Mouse (Mus musculus) thymus, adult 2 months (tissue): Measurements from ENCODE around the gene Atp5mpl. TPM values are rescaled to one million over a fixed set of nuclear protein-coding genes. Genes with fewer than 3 reads are reported as not detected.

Experiments used
- DNase-seq: peaks from one replicate; pipeline ENCODE4 v3.0.0; 2021
- H3K27ac ChIP-seq: fragments of 200-500 bp; 2 replicates; pipeline ENCODE4 v1.5.1; 2012; ENCODE audit warnings: low read length, control low read depth; ENCODE audit not compliant: control insufficient read depth, insufficient read depth
- H3K27me3 ChIP-seq: fragments of 200-500 bp; 2 replicates; pipeline ENCODE4 v1.6.1; 2012; ENCODE audit warnings: mild to moderate bottlenecking, low read length, moderate library complexity, mixed read lengths; ENCODE audit not compliant: control insufficient read depth, insufficient read depth
- H3K36me3 ChIP-seq: fragments of 200-500 bp; 2 replicates; pipeline ENCODE4 v1.6.1; 2012; ENCODE audit warnings: mild to moderate bottlenecking, low read length, moderate library complexity; ENCODE audit not compliant: control insufficient read depth, insufficient read depth
- H3K4me1 ChIP-seq: fragments of 200-500 bp; replicated peaks from 2 replicates; pipeline ENCODE4 v1.6.1; 2012; ENCODE audit warnings: low read length; ENCODE audit not compliant: control insufficient read depth, insufficient read depth
- H3K4me3 ChIP-seq: fragments of 200-500 bp; 2 replicates; pipeline ENCODE4 v1.5.1; 2012; ENCODE audit warnings: mild to moderate bottlenecking, low read length, control low read depth, moderate library complexity; ENCODE audit not compliant: control insufficient read depth, insufficient read depth
- CTCF ChIP-seq: fragments of 200-500 bp; IDR thresholded peaks from 2 replicates; pipeline ENCODE4 v1.5.1; 2012; ENCODE audit warnings: mild to moderate bottlenecking, control low read depth, low read length, moderate library complexity, borderline replicate concordance; ENCODE audit not compliant: control insufficient read depth, poor library complexity, insufficient read depth; ENCODE audit errors: extremely low read depth
- POLR2A ChIP-seq: fragments of 200-500 bp; IDR thresholded peaks from 2 replicates; pipeline ENCODE4 v1.6.1; 2012; ENCODE audit warnings: mild to moderate bottlenecking, low read length, control low read depth, moderate library complexity; ENCODE audit not compliant: control insufficient read depth, poor library complexity, insufficient read depth; ENCODE audit errors: extremely low read depth
- WGBS: fragments of 180-500 bp; shearing (Covaris S2); methylation state at CpG from one replicate; pipeline ENCODE4 v1.1.7; 2018; 5-methylcytosine and 5-hydroxymethylcytosine counted together
- polyA plus RNA-seq: library from polyadenylated mRNA; depleted of rRNA; stranded (reverse); fragments of >200 nt; gene quantifications from 2 replicates; pipeline ENCODE4 v1.2.3, GENCODE M21; 2012

The Atp5mpl gene
- polyA plus RNA-seq, 1 experiment, result 46.5 TPM

DNA sequence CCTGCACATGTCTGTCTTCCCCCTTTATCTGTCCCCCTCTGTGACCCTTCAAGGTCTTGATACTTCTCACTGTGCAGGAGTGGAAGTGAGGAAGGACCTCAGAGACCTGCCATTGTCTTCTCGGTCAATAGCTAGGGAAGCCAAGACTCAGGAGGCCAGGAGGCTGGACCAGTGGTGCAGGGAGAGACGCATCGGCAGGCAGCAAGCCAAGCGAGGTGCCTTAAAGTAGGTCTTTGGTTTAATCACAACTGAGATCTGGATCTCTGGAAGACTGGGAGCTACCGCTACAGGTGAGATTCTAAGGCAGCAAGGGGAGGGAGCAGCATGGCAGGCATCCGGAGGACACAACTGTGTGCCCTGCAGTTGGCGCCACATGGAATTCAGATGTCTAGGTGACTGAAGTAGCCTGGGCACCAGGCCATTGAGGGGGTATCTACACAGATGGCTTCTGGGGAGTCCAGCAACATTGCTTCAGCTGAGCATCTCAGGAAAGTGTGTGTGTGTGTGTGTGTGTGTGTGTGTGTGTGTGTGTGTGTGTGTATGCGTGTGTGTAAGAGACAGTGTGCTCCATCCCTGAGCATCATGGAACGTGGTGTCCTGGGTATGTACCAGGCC, 35.3 kb downstream of the Atp5mpl start:
- Histone ChIP-seq H3K4me3 (no peak overlapping the region), H3K27me3 (no peaks in the 10 kb centered on the region), H3K27ac (no peak overlapping the region), H3K36me3 (no peaks in the 10 kb centered on the region), H3K4me1 (peaks cover 7% of the 10 kb centered on the region; the same call in 1 of the 2 replicates)
- WGBS, result 97% methylated on average over 9 of the region's 9 CpGs
- no peak for DNase-seq
- TF ChIP-seq CTCF (no peak), POLR2A (no peak)

DNA sequence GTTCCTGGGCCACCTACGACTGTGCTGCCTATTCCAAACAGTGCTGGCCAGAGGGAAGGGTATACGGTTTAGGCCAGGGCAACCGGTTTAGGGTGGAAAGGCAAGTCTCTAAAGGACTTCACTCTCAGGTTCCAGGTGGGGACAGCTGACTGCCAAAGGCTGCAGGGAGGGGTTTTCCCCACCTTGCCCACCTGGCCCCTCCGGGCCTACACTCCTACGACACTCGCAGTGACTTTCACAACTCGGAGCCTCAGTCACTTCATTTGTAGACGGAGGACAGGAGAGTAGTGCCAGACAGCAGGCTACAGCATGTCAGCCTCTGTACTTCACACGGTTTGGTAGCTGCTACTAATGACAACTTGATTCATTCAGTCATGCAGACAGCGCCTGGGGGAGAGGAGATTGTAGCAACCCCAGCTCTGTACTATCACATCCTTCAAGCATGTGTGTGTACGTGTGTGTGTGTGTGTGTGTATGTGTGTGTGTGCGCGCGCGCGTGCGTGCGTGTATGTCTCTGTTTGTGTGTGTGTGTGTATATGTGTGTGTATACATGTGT, 38.3 kb downstream of the Atp5mpl start:
- no peaks in the 10 kb centered on the region for H3K27me3 ChIP-seq
- no peak for TF ChIP-seq CTCF
- TF ChIP-seq POLR2A, result no peak
- H3K4me3 ChIP-seq, result no peak overlapping the region
- no peak for DNase-seq
- no peak overlapping the region for H3K27ac ChIP-seq
- H3K4me1 ChIP-seq, result peaks cover 7% of the 10 kb centered on the region; the same call in 1 of the 2 replicates
- H3K36me3 ChIP-seq, result no peaks in the 10 kb centered on the region
- 95% methylated on average over 18 of the region's 18 CpGs for WGBS

DNA sequence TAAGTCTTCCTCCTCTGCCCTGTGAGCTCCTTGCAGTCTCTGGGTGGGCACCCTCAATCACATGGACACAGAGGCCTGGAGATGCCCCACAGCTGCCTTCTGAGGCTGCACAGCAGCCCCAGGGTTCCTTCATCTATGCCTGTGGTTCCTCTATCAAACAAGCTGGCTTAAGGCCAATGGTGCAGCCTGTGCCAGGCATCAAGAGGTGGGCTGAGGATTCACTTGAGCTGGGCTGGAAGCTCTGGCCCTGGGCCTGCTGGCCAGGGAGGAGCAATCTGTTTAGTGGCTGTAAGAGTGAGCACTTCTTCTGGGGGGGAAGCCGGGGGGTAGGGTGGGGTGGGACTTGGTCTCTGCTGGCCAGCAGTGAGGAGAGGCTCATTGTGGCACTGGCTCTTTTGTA, 39.4 kb downstream of the Atp5mpl start:
- H3K4me1 ChIP-seq, result peaks cover 7% of the 10 kb centered on the region; the same call in 1 of the 2 replicates
- no peak overlapping the region for H3K27ac ChIP-seq
- no peak overlapping the region for H3K4me3 ChIP-seq
- WGBS, result 79% methylated on average over 1 of the region's 1 CpGs
- no peaks in the 10 kb centered on the region for H3K36me3 ChIP-seq
- DNase-seq, result no peak
- no peaks in the 10 kb centered on the region for H3K27me3 ChIP-seq
- TF ChIP-seq POLR2A (no peak), CTCF (no peak)

DNA sequence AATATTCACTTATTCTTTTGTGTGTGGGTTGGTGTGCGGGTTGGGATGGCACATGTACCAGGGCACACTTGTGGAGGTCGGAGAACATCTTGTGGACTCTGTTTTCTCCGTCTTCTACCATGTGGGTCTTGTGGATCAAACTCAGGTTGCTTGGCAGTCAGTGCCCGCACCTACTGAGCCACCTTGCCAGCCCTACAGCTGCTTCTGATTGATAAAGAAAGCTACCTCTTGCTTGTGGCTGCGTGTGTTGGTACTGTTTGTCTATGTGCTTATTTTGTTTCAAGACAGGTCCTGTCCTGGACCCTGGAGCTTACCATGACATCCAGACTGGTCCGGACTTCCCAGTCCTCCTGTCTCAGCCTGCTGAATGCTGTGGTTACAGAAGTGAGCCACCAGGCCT, 43.7 kb downstream of the Atp5mpl start:
- 0 out of 2 replicates have a peak, but pooled peaks cover 5% of the 10 kb centered on the region for H3K4me1 ChIP-seq

DNA sequence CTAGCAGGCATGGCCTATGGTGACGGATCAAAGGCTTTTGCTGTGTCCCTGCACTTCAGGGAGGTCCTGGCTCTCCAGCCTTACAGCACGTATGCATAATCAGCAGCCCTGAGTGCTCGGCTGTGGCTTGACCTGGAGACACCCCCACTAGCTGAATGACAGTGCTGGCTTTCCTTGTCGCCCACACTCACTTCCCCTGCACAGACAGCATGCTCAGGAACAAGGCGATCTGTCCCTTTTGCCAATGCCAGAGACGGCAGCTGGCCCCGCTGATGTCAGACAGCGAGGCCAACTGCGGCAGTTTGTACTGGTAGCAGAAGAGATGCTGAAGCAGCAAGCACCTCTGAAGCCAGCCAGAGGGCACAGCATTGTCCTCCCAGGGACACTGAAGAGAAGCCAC, 46.7 kb downstream of the Atp5mpl start:
- DNase-seq, result no peak
- Histone ChIP-seq H3K4me1 (no peaks in the 10 kb centered on the region), H3K27me3 (no peaks in the 10 kb centered on the region), H3K4me3 (no peak overlapping the region), H3K36me3 (no peaks in the 10 kb centered on the region), H3K27ac (no peak overlapping the region)
- no peak for TF ChIP-seq CTCF
- TF ChIP-seq POLR2A, result no peak
- WGBS, result 31% methylated on average over 9 of the region's 9 CpGs

More for the DNA sequence above, 43.7 kb downstream of the Atp5mpl start:
- Histone ChIP-seq H3K36me3 (no peaks in the 10 kb centered on the region), H3K27me3 (no peaks in the 10 kb centered on the region), H3K4me3 (no peak overlapping the region), H3K27ac (no peak overlapping the region)
- TF ChIP-seq POLR2A, result no peak
- TF ChIP-seq CTCF, result no peak
- DNase-seq, result no peak
- 91% methylated on average over 6 of the region's 6 CpGs for WGBS

DNA sequence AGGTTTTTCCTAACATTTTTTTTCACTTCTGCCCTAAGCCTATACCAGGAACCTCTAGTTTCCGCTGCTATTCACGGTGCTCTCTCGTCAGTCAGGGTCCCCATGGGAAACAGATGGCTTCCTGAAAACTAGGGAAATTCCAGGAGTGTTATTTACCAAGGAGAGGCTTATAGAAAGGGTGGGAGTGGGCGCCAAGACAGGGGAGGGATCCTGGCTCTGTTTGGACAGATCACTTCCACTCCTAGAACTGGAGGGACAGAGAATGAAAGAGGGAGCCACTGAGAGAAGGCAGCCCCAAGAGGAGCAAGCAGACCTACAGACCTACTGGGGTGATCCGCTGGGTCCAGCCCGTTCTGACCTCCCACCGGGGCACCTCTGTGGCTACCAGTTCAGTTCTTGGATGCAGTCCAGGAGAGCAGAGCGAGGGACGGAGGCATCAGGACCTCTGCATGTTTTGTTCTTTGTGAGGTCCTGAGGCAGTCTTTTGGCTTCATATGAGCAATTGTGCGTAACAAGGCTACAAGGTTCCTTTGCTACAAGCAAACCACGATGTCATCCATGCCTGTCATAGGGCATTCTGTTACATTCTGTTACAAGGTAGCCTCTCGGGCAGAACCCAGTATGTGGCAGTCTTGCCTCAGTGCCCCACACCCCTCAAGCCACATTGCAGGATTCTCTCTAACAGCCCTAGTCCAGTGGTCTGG, 50.1 kb downstream of the Atp5mpl start:
- no peaks in the 10 kb centered on the region for H3K27me3 ChIP-seq
- H3K4me1 ChIP-seq, result peaks cover 16% of the 10 kb centered on the region
- no peak overlapping the region for H3K27ac ChIP-seq
- no peak for DNase-seq
- TF ChIP-seq CTCF (no peak), POLR2A (no peak)
- no peaks in the 10 kb centered on the region for H3K36me3 ChIP-seq
- WGBS, result 84% methylated on average over 12 of the region's 12 CpGs
- H3K4me3 ChIP-seq, result no peak overlapping the region
